Mouse (Mus musculus) intestine, embryonic 16.5 days (tissue): ENCODE results near the gene Psmd3. TPM values are rescaled to one million over a fixed set of nuclear protein-coding genes. Genes with fewer than 3 reads are reported as not detected.
A peak's percentile ranks its signal among the peaks of the same experiment; 100 is the strongest.
"Not testable (repeated sequence)": the region's sequence is repeated elsewhere in the genome, so short reads cannot be mapped to it uniquely, and the experiment has no call there.

Source experiments
- ATAC-seq: fragments of 200-750 bp; cut with Nextera tagmentation; 2 replicates; pipeline ENCODE4 v1.8.0; 2017; ENCODE audit warnings: moderate TSS enrichment, moderate library complexity
- H3K27ac ChIP-seq: fragments of 300-500 bp; sonication (generic); 2 replicates; pipeline ENCODE4 v1.5.1; 2014; ENCODE audit warnings: mild to moderate bottlenecking, low read length
- H3K27me3 ChIP-seq: fragments of 300-500 bp; sonication (generic); replicated peaks from 2 replicates; pipeline ENCODE4 v1.6.1; 2014; ENCODE audit warnings: low read length, control low read depth, mixed read lengths; ENCODE audit not compliant: control insufficient read depth, insufficient read depth
- H3K36me3 ChIP-seq: fragments of 300-500 bp; sonication (generic); 2 replicates; pipeline ENCODE4 v1.6.1; 2014; ENCODE audit warnings: low read length, control low read depth; ENCODE audit not compliant: control insufficient read depth, insufficient read depth
- H3K4me1 ChIP-seq: fragments of 300-500 bp; sonication (generic); 2 replicates; pipeline ENCODE4 v1.6.1; 2014; ENCODE audit warnings: low read length, control low read depth, mixed read lengths; ENCODE audit not compliant: control insufficient read depth, insufficient read depth
- H3K4me2 ChIP-seq: fragments of 300-500 bp; sonication (generic); 2 replicates; pipeline ENCODE4 v1.6.1; 2014; ENCODE audit warnings: low read depth, low read length, control low read depth
- H3K4me3 ChIP-seq: fragments of 300-500 bp; sonication (generic); 2 replicates; pipeline ENCODE4 v1.5.1; 2014; ENCODE audit warnings: mild to moderate bottlenecking, low read length
- H3K9ac ChIP-seq: fragments of 300-500 bp; sonication (generic); 2 replicates; pipeline ENCODE4 v1.6.1; 2014; ENCODE audit warnings: low read depth, low read length
- H3K9me3 ChIP-seq: fragments of 300-500 bp; sonication (generic); 2 replicates; pipeline ENCODE4 v1.6.1; 2016; ENCODE audit warnings: low read length, control low read depth; ENCODE audit not compliant: control insufficient read depth
- WGBS: fragments of 180-500 bp; shearing (Covaris S2); extraction: QIAGEN DNeasy Blood & Tissue Kit; methylation state at CpG from one replicate; pipeline ENCODE4 v1.1.7; 2014; 5-methylcytosine and 5-hydroxymethylcytosine counted together
- polyA plus RNA-seq: library from polyadenylated mRNA; unstranded; fragments of >200 nt; fragmentation: Nextera tagmentation; extraction: Ambion mirVana; gene quantifications from 2 replicates; pipeline ENCODE4 v1.2.1, GENCODE M21; 2015

The Psmd3 gene
- polyA plus RNA-seq, 1 experiment from 2014 or later = 181 TPM

DNA sequence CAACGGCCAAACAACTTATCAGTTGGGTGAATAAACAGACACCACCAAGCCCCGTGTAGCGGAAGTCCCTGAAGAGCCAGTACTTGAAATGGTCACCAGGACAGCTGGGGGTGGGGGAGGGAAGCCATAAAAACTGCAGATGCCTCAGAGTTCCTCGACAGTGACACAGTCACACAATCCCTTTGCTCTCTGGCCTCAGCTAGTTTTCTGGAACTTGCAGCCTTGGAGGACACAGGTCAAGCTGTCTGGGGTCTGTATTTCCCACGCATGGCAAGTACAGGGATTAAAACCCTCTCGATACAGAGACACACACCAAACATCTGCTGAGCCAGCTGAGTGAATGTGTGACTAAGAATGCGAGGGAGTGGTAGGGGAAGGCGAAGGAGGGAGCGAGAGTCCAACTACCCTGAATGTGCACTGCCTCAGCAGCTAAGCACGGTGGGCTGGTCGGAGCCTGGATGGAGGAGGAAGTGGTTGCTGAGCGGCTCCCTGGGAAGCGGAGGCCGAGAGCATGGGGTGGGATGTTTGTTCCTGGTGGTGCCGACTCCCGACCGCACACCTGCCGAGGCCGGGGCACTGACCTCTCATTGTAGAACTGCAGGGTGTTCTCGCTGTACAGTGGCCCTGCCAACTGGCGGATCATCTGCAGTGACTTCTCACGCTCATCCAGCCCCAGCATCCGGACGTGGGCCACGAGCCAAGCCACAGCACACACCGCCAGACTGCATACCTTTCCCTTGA is 26.8 kb downstream of the Psmd3 start:
- 57% methylated on average over 26 of the region's 26 CpGs for WGBS
- peak; percentile 65 for ATAC-seq
- H3K4me2 ChIP-seq = peak overlapping the region; percentile 20

DNA sequence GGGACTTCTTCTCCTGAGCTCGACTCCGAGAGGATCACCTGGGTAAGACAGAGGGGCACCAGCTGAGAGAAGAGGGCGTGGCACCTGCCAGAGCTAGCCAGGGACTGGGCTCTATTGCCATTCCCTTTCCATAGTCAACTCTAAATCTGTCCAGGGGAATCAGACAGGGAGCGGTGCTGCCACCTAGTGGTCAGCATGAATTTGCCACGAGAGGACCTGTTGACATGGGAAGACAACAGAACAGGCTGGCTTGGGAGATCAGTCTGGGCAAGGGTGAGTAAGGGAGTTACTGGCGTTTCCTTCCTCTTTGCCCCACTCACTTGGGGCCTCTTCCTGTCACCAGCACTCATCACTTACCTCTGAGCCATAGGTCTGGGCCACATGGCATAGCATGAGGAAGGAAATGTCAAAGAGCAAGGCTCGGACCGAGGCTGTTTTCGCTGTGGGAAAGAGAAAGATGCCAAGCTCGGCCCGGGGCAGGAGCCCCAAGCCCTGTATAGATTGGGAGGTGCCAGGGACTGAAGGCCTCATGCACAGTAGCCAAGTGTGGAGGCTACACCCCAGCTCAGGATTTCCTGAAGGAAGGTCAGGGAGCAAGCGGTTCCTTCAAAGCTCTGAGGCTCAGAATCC is 28.2 kb downstream of the Psmd3 start:
- H3K4me3 ChIP-seq = no peak overlapping the region
- peak; percentile 26; the same call in 1 of the 2 replicates for ATAC-seq
- no peaks in the 10 kb centered on the region for H3K27me3 ChIP-seq
- peak overlapping the region; percentile 27; the same call in 1 of the 2 replicates for H3K9ac ChIP-seq
- WGBS = 45% methylated on average over 12 of the region's 12 CpGs
- H3K4me2 ChIP-seq = no peak overlapping the region
- no peaks in the 10 kb centered on the region for H3K9me3 ChIP-seq
- peaks cover 29% of the 10 kb centered on the region for H3K4me1 ChIP-seq
- peak overlapping the region; percentile 29; the same call in 1 of the 2 replicates for H3K27ac ChIP-seq
- H3K36me3 ChIP-seq = peaks cover 8% of the 10 kb centered on the region

More for the DNA sequence above, 26.8 kb downstream of the Psmd3 start:
- Histone ChIP-seq H3K9me3 (no peaks in the 10 kb centered on the region), H3K4me3 (no peak overlapping the region), H3K9ac (peak overlapping the region; percentile 15), H3K4me1 (peaks cover 29% of the 10 kb centered on the region), H3K27ac (peak overlapping the region; percentile 89), H3K36me3 (peaks cover 7% of the 10 kb centered on the region), H3K27me3 (no peaks in the 10 kb centered on the region)

DNA sequence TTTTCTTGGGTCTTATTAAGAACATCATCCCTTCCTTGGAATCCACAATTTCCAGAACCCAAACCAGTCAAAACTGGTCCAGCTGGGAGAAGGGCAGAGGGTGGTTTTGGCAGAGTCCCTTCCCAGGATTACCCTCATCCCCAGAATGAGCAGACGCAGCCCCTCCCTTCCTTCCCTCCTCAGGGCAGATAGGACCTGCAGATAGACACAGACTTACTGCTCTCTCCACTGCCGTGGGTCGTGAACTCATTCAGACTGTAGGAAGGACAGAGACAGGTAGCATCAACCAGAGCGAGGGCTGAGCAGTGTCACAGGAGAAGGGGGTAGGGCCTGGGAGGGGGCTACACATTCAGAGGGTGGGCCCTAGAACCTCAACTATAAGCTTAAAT is 28.7 kb downstream of the Psmd3 start:
- WGBS = 74% methylated on average over 4 of the region's 4 CpGs
- Histone ChIP-seq H3K36me3 (peaks cover 8% of the 10 kb centered on the region), H3K27me3 (no peaks in the 10 kb centered on the region), H3K4me3 (no peak overlapping the region), H3K4me2 (no peak overlapping the region), H3K9me3 (no peaks in the 10 kb centered on the region), H3K4me1 (peaks cover 29% of the 10 kb centered on the region), H3K27ac (no peak overlapping the region), H3K9ac (no peak overlapping the region)
- no peak for ATAC-seq

DNA sequence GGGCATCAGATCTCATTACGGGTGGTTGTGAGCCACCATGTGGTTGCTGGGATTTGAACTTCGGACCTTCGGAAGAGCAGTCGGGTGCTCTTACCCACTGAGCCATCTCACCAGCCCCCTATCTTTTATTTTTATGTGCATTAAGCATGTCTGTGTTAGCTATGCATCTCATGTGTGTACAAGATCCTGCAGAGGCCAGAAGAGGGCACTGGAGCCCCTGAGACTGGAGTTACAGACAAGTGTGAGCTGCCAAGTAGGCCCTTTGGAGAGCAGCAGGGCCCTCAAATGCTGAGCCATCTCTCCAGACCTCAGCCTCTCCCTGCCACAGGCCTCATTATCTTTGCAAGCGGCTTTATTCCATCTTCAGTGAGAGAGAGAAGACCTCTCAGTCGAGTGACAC is 29.7 kb downstream of the Psmd3 start:
- ATAC-seq, H3K9me3 ChIP-seq, H3K27me3 ChIP-seq, H3K4me3 ChIP-seq, H3K36me3 ChIP-seq, H3K27ac ChIP-seq, H3K9ac ChIP-seq, H3K4me2 ChIP-seq: not testable (repeated sequence)
- peaks cover 29% of the 10 kb centered on the region for H3K4me1 ChIP-seq
- 92% methylated on average over 6 of the region's 6 CpGs for WGBS

DNA sequence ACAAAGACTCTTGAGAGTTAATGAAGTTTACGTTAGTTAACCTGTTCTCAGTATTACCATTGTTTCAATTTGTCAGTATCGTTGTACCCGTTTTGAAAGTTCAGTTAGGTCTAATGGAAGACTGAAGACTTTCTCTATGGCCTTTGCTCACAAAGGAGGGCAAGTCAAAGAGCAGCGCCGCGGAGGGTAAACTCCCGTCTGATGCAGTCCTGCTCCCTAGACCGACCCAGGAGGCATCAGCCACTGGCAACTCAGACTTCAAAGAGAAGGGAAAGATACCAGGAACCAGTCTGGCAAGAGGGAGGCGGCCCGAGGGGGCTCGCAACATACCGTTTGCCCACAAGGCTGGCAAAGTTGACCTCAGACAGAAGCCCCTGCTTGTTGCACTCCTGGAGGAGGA is 31.3 kb downstream of the Psmd3 start:
- WGBS = 84% methylated on average over 12 of the region's 12 CpGs
- no peaks in the 10 kb centered on the region for H3K9me3 ChIP-seq
- H3K36me3 ChIP-seq = peaks cover 10% of the 10 kb centered on the region

DNA sequence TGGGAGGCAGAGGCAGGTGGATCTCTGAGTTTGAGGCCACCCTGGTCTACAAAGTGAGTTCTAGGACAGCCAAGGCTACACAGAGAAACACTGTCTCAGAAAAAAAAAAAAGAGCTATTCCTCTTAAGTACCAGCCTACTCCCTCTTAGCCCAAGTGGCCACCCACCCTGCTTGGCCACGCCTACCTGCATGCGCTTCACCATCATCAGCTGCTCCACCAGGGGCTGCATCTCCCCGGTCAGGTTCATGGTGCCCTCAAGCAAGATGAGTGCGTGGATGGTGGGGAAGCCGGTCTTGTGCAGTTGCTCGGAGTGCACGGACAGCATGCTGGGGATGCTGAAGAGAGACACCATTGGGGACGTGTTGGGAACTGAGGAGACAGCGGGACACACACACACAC is 33.6 kb downstream of the Psmd3 start:
- 92% methylated on average over 9 of the region's 9 CpGs for WGBS
- no peaks in the 10 kb centered on the region for H3K27me3 ChIP-seq
- H3K4me2 ChIP-seq = no peak overlapping the region
- no peak overlapping the region for H3K9ac ChIP-seq
- peaks cover 10% of the 10 kb centered on the region for H3K36me3 ChIP-seq
- H3K9me3 ChIP-seq = no peaks in the 10 kb centered on the region
- H3K4me1 ChIP-seq = 0 out of 2 replicates have a peak, but pooled peaks cover 2% of the 10 kb centered on the region
- H3K4me3 ChIP-seq = no peak overlapping the region
- H3K27ac ChIP-seq = no peak overlapping the region
- no peak for ATAC-seq

More for the DNA sequence above, 31.3 kb downstream of the Psmd3 start:
- no peak overlapping the region for H3K4me3 ChIP-seq
- H3K27me3 ChIP-seq = no peaks in the 10 kb centered on the region
- peaks cover 18% of the 10 kb centered on the region for H3K4me1 ChIP-seq
- no peak overlapping the region for H3K9ac ChIP-seq
- H3K27ac ChIP-seq = no peak overlapping the region
- no peak for ATAC-seq
- H3K4me2 ChIP-seq = no peak overlapping the region

DNA sequence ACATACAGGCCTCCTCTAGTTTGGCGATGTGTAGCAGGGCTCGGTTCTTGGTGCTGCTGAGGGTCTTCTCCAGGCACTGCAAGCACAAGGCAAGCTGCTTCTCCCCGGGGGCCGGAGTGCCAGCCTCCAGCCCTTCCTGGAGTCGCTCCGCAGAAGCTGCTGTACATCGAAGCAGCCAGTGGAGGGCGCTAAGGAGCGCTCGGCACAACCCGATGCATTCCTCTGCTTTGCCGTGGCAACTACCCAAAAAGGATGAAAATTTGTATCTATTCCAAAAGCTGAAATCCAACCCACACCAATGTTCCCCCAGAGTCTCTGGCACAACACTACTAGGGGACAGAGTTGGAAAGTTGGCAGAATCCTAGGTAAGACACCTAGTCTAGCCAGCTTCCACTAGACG is 35.5 kb downstream of the Psmd3 start:
- H3K27me3 ChIP-seq = no peaks in the 10 kb centered on the region
- H3K4me3 ChIP-seq = no peak overlapping the region
- ATAC-seq = no peak
- WGBS = 28% methylated on average over 13 of the region's 13 CpGs
- peaks cover 10% of the 10 kb centered on the region for H3K36me3 ChIP-seq
- peaks cover 11% of the 10 kb centered on the region for H3K4me1 ChIP-seq
- H3K9me3 ChIP-seq = no peaks in the 10 kb centered on the region
- no peak overlapping the region for H3K27ac ChIP-seq
- H3K4me2 ChIP-seq = no peak overlapping the region
- H3K9ac ChIP-seq = no peak overlapping the region

DNA sequence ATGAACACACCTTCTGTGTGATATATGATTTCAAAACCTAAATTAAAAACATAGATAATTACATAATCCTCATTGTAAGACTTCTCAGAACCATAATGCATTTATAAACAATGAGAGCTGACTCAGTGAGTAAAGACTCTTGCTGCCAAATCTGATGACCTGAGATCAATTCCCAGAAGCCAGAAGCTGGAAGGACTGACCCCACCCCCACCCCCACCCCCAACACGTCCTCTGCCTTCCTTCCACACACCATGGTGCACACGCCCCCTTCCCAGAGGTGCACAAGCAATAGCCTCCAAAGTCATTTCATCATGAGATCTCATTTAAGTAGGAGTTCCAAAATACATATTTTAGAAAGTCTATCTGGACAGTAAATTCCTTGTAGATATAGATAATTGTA is 38.4 kb downstream of the Psmd3 start:
- WGBS = 73% methylated on average over 2 of the region's 2 CpGs

DNA sequence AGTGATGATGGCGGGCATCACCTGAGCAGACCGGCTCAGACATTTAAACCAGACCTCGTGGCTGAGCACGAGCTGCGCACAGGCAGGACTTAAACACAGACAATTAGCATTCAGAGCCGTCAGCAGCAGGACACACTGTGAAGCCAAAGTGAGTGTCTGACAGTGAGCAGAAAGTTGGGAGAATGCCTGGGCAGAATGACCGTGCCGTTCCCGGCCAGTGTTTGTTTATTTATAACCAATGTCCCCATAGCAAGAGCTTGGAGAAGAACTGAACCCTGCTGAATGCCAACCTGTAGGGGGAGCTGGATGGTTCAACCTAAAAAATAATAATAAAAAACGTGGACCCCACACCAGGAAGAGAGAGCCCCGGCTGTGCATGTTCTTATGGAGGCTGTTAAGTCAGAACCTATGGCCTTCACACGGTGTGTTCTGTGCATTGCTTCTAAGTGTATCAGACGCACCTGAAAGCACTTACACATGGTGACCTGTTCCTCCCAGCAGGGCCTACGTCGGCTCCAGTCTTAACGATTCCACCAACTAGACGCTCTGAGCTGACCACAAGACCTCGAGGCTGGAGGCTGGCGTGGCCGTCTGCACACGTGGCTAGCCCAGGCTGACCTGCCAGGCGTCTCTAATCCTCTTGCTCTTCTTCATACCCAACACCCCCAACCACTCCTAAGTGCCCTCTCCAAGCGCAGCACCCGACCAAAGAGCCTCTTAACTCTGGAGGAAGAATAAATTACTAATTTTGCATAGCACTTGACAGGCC is 39.3 kb downstream of the Psmd3 start:
- H3K4me2 ChIP-seq = no peak overlapping the region
- 51% methylated on average over 24 of the region's 24 CpGs for WGBS
- peak; percentile 36 for ATAC-seq
- H3K27ac ChIP-seq = peak overlapping the region; percentile 54
- peaks cover 2% of the 10 kb centered on the region; the same call in 1 of the 2 replicates for H3K36me3 ChIP-seq
- no peaks in the 10 kb centered on the region for H3K27me3 ChIP-seq
- no peak overlapping the region for H3K4me3 ChIP-seq
- H3K4me1 ChIP-seq = peaks cover 11% of the 10 kb centered on the region
- no peaks in the 10 kb centered on the region for H3K9me3 ChIP-seq
- H3K9ac ChIP-seq = no peak overlapping the region

More for the DNA sequence above, 38.4 kb downstream of the Psmd3 start:
- no peak for ATAC-seq
- H3K4me1 ChIP-seq = peaks cover 11% of the 10 kb centered on the region
- H3K27me3 ChIP-seq = no peaks in the 10 kb centered on the region
- H3K4me2 ChIP-seq = no peak overlapping the region
- H3K9me3 ChIP-seq = no peaks in the 10 kb centered on the region
- H3K27ac ChIP-seq = no peak overlapping the region
- peaks cover 2% of the 10 kb centered on the region; the same call in 1 of the 2 replicates for H3K36me3 ChIP-seq
- no peak overlapping the region for H3K4me3 ChIP-seq
- no peak overlapping the region for H3K9ac ChIP-seq
